Mouse (Mus musculus) gastrocnemius, adult 2 months (tissue): ENCODE measurements at regions not wholly inside any gene's neighbourhood (a gene's known extent, or its start where the extent isn't known, plus 50 kb on each side); places are given as distances from the start of the nearest gene placed in this dataset.
A peak's percentile ranks its signal among the peaks of the same experiment; 100 is the strongest.

Experiments used
- DNase-seq: peaks from one replicate; pipeline ENCODE4 v3.0.0; 2022
- H3K27ac ChIP-seq: fragments of 200-600 bp; 2 replicates; pipeline ENCODE4 v1.8.1; 2022; ENCODE audit warnings: mild to moderate bottlenecking
- H3K4me3 ChIP-seq: fragments of 200-600 bp; 2 replicates; pipeline ENCODE4 v1.8.1; 2022; ENCODE audit warnings: mild to moderate bottlenecking, moderate library complexity
- CTCF ChIP-seq: fragments of 200-600 bp; IDR thresholded peaks from 2 replicates; pipeline ENCODE4 v1.8.1; 2022; ENCODE audit warnings: antibody characterized with exemption, mild to moderate bottlenecking, moderate library complexity
- intact Hi-C: fragments of 180-260 bp; cut with DNase I; formaldehyde crosslinking; loops from one replicate; pipeline ENCODE4 v1.15.1; 2025

GRCm38 (mm10) chr6:118305209-118305608, 107.7 kb upstream of the Ret start:
- no peak for TF ChIP-seq CTCF
- DNase-seq, result no peak
- intact Hi-C loops, result no loop called here
- H3K4me3 ChIP-seq, result no peak overlapping the region
- H3K27ac ChIP-seq, result no peak overlapping the region

GRCm38 (mm10) chr6:118302783-118303350, 105.3 kb upstream of the Ret start:
- TF ChIP-seq CTCF, result no peak
- no peak overlapping the region for H3K27ac ChIP-seq
- no peak for DNase-seq
- no peak overlapping the region for H3K4me3 ChIP-seq
- intact Hi-C loops, result no loop called here

- intact Hi-C loops, result no loop called here
- no peak for DNase-seq
- H3K27ac ChIP-seq, result no peak overlapping the region
- no peak for TF ChIP-seq CTCF
- H3K4me3 ChIP-seq, result no peak overlapping the region
Observed at GRCm38 (mm10) chr6:118301880-118302782, 104.6 kb upstream of the Ret start.

GRCm38 (mm10) chr6:118300781-118301180, 103.3 kb upstream of the Ret start:
- intact Hi-C loops, result no loop called here
- no peak overlapping the region for H3K4me3 ChIP-seq
- TF ChIP-seq CTCF, result no peak
- H3K27ac ChIP-seq, result no peak overlapping the region
- DNase-seq, result no peak

- TF ChIP-seq CTCF, result no peak
- Histone ChIP-seq H3K4me3 (no peak overlapping the region), H3K27ac (no peak overlapping the region)
- intact Hi-C loops, result no loop called here
- DNase-seq, result no peak
Observed at GRCm38 (mm10) chr6:118297576-118297975, 100.1 kb upstream of the Ret start.

- Histone ChIP-seq H3K4me3 (no peak overlapping the region), H3K27ac (no peak overlapping the region)
- intact Hi-C loops, result no loop called here
- no peak for DNase-seq
- TF ChIP-seq CTCF, result no peak
Observed at GRCm38 (mm10) chr6:118293986-118294385, 96.5 kb upstream of the Ret start.

GRCm38 (mm10) chr6:118292928-118293327, 95.4 kb upstream of the Ret start:
- intact Hi-C loops, result no loop called here
- Histone ChIP-seq H3K27ac (no peak overlapping the region), H3K4me3 (no peak overlapping the region)
- no peak for TF ChIP-seq CTCF
- DNase-seq, result no peak

- H3K27ac ChIP-seq, result no peak overlapping the region
- peak; percentile 21 for DNase-seq
- intact Hi-C loops, result no loop called here
- H3K4me3 ChIP-seq, result no peak overlapping the region
- no peak for TF ChIP-seq CTCF
Observed at GRCm38 (mm10) chr6:118292272-118292671, 94.8 kb upstream of the Ret start.

- Histone ChIP-seq H3K27ac (no peak overlapping the region), H3K4me3 (no peak overlapping the region)
- intact Hi-C loops, result no loop called here
- no peak for DNase-seq
- TF ChIP-seq CTCF, result no peak
Observed at GRCm38 (mm10) chr6:118291426-118291825, 93.9 kb upstream of the Ret start.

- no peak overlapping the region for H3K27ac ChIP-seq
- intact Hi-C loops, result no loop called here
- no peak for TF ChIP-seq CTCF
- DNase-seq, result no peak
- H3K4me3 ChIP-seq, result no peak overlapping the region
Observed at GRCm38 (mm10) chr6:118285246-118285645, 87.7 kb upstream of the Ret start.

- Histone ChIP-seq H3K4me3 (no peak overlapping the region), H3K27ac (no peak overlapping the region)
- TF ChIP-seq CTCF, result no peak
- intact Hi-C loops, result no loop called here
- DNase-seq, result no peak
Observed at GRCm38 (mm10) chr6:118283949-118284568, 86.5 kb upstream of the Ret start.

GRCm38 (mm10) chr6:118263951-118264350, 66.4 kb upstream of the Ret start:
- DNase-seq, result no peak
- no peak overlapping the region for H3K4me3 ChIP-seq
- H3K27ac ChIP-seq, result no peak overlapping the region
- TF ChIP-seq CTCF, result no peak
- intact Hi-C loops, result no loop called here

GRCm38 (mm10) chr6:118259881-118260280, 62.4 kb upstream of the Ret start:
- no peak for TF ChIP-seq CTCF

More at GRCm38 (mm10) chr6:118259881-118260280, 62.4 kb upstream of the Ret start:
- no peak overlapping the region for H3K4me3 ChIP-seq
- no peak overlapping the region for H3K27ac ChIP-seq
- DNase-seq, result no peak
- intact Hi-C loops, result no loop called here
